Mouse (Mus musculus): ENCODE results near the gene C1ql4. TPM values are rescaled to one million over a fixed set of nuclear protein-coding genes. Genes with fewer than 3 reads are reported as not detected.
"Not testable (repeated sequence)": the region's sequence is repeated elsewhere in the genome, so short reads cannot be mapped to it uniquely, and the experiment has no call there.

C1ql4 gene
- total RNA-seq, 1 experiment from 2014 or later, result not detected

DNA sequence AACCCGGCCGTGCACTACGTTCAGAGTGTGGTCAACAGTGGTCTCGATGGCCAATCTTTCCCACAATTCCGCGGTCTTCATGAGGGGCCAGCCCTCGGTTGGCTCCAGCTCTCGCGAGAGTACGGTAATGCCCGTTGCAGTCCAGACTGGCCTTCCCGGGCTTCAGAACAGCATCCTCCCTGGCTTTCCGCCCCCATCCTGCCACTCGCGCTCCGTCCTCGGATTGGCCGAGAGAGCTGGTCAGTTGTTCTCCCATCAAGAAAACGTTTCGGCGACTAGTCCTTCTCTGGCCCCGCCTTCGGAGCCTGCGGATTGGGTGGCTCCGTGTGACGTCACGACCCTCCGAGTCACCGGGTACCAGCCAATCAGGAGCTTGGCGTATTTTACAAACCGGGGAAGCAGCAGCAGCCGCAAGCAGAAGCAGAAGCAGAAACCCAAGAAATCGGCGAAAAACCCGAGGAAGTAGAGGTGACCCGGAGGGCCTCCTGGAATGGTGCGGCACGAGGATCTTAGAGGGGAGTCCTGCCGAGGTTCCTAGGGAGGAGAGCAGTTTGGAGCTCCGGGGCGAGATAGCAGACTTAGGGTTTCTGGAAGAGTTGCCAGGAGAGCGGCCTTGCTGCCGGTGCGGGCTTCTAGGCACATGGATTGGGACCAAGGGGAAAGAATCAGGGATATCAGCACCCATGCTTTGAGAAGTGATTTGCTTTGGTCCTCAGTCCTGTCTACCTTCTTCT is 12.8 kb downstream of the C1ql4 start:
- peak; percentile 96 for DNase-seq

DNA sequence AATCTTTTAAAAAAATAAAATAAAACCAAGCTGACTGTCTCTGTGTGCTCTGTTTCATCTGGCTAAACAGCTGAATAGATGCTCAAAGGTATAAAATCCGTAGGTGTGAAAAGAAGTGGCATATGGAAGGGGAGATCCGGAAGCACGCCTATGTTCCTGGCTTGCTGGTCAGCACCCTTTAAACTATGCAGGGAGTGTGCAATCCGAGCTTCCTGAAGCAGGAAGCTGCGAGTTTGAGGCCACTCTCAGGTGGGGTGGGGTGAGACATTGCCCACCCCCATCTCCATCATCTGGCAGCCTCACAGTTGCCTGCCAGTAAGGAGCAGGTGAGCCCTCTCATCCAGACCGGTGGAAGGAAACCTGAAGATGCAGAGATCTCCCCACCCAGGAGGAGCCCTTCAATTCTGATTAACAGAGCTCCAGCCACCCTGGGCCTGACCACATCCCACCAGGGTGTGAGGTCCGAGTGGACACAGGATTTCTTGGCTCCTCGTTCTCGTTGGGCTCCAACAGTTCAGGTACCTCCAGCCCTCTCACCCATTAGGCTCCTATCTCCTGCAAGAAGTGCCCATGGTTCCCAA is 13.5 kb downstream of the C1ql4 start, which contains the start of gene Troap:
Gene Troap (plus strand): TSS at position 557 of the 581 bp plus-strand sequence.
- no peak for DNase-seq

- DNase-seq, result no peak
Observed at GRCm38 (mm10) chr15:99071988-99072387, 15.6 kb downstream of the C1ql4 start.

DNA sequence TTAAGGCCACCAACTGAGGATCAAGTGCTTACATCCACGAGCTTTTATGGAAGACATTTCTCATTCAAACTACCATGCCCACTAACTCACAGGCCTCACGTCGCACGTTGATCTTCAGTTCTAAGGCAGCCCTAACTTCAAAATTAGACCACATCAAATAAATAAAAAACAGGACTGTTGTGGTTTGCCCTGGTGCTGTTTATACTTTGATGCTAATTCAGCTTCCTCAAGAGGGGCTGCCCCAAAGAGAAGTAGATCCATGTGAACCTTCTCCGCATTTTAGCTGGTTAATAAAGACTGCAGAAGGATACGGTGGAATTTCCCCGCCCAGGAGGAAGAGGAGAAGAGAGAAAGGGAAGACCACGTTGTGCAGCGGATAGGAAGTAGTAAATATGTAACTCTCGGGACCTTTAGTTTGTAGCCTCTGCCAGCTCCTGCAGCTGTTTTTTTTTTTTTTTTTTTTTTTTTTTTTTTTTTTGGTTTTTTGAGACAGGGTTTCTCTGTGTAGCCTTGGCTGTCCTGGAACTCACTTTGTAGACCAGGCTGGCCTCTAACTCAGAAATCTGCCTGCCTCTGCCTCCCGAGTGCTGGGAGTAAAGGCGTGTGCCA is 22.0 kb downstream of the C1ql4 start:
- no peak for DNase-seq

- DNase-seq, result peak; percentile 41
Observed at GRCm38 (mm10) chr15:99056332-99056731, 31.3 kb downstream of the C1ql4 start.

DNA sequence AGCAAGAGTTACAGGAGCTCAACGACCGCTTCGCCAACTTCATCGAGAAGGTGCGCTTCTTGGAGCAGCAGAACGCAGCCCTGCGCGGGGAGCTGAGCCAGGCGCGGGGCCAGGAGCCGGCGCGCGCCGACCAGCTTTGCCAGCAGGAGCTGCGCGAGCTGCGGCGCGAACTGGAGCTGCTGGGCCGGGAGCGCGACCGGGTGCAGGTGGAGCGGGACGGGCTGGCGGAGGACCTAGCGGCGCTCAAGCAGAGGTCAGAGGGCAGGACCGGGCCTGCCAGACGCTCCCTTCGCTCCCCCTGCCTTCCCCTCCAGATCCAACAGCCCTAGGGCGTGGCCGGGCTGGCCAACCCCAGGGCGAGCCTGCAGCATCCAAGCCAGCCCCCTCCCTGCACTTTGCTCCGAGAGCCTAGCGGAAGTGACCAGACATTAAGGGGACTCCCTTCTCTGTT is 32.1 kb downstream of the C1ql4 start:
- peak; percentile 45 for DNase-seq

GRCm38 (mm10) chr15:99055040-99055439 is 32.6 kb downstream of the C1ql4 start, which contains the start of gene Prph:
Prph (plus strand) TSS chr15:99055174.
- DNase-seq, result no peak

DNA sequence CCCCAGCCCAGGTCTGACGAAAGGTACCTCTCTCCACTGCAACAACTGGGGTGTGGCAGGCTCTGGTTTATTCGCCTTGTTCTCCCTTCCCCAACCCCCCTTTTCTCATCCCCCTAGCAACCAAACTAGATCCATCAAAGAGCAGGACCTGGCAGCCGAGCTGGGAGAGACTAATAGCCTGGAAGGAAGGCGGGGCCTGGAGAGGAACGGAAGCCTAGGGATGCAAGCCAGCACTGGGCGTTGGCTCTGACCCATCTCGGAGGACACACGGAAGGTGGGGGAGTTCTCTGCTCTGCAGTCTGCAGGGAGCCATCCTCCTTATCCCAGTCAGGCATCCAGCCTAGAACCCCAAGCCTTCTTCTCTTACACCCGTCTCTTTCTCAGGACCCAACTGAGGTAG is 34.2 kb downstream of the C1ql4 start:
- no peak for DNase-seq

DNA sequence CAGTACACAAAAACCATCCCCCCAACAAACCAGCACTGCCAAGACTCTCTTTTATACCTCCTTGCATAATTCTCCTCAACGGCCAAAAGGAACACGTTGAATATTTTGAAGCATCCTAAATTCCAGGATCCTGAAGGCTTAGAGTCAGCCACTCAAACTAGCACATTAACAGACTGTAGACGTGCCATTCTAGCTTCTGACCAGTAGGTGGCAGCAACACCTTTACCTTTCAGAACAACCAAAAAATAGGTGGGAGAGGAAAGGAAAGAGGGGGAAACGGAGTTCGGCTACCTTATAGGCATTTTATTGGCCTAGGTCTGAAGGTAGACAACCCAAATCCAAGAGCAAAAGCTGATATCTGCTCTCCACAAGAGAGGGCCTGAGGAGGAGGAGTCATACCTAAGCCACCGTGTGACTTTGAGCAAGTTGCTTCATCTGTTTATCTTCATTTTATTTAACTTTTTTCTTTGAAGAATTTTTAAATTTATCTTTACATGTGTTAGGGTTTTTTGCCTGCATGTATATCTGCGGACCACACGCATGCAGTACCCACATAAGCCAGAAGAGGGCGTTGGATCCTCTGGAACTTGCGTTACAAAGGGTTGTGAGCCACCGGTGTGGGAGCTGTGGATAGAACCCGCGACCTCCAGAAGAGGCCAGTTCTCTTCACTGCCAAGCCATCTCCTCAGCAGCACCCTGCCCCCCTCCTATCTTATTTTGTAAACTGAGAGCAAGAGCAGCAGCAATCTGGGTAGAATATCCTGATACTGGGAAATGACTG is 38.0 kb downstream of the C1ql4 start:
- no peak for DNase-seq

GRCm38 (mm10) chr15:99045734-99046133 is 41.9 kb downstream of the C1ql4 start:
- DNase-seq, result not testable (repeated sequence)

- no peak for DNase-seq
Observed at GRCm38 (mm10) chr15:99044854-99045253, 42.8 kb downstream of the C1ql4 start.

DNA sequence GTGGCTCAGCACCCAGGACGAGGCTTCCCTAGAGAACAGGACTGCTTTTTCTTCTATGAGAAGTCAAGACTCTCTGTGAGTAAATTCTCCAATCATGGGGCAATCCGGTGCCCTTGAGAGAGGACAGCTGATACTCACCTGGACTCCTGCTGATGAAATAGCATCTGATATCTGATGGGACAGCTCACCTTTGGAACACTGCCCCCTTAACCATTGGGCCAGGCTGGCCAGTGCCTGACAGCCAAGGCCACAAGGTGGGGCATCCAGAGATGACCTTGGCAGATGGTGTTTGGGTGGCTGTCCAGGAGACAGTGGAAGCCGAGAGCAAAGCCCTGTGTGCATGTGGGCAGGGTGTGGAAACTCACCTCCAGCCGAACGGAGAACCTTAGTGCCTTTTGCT is 45.3 kb downstream of the C1ql4 start:
- DNase-seq, result no peak

DNA sequence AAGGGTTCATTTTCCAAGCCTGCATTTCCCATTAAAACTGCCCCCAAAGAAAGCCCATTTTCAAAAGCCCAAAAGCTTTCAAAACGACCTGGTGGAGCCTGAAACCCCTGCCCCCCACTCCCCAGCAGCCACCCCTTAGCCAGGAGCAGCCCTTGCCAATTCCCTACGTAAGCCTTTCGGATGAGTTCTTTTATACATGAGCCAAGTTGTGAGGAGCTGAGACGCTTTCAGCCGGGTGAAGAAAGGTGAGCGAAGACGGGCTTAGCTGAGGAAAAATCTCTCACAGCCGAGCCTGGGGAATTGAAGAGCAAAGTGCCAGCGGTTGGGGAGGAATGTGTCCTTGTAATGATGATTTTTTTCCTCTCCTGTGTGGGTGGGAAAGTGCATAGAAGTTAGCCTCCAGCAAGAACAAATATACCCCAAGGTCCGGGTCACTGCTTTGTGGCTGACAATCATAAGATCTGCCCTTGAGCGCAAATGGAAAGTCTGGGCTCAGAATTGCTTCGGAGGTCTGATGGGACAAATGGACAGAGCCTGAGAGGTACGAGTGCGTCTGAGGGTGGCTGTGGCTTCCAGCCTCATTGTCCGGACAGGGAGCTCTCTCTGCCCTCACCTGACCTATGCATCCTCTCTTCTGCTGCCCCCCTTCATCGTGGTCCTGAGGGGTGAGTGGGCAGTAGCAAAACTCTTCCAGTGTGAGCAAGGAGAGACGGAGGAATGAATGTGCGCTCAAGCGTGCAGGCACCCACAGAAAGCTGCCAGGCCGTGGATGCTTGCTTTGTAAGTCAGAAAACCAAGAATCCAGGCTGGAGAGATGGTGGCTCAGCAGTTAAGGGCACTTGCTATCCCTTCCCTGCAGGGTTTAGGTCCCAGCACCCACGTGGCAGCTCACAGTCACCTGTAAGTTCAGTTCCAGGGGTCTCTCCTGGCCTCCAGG is 46.4 kb downstream of the C1ql4 start:
- DNase-seq, result no peak

GRCm38 (mm10) chr15:99039996-99040919 is 47.4 kb downstream of the C1ql4 start:
- DNase-seq, result no peak

- no peak for DNase-seq
Observed at GRCm38 (mm10) chr15:99039306-99039705, 48.3 kb downstream of the C1ql4 start.

DNA sequence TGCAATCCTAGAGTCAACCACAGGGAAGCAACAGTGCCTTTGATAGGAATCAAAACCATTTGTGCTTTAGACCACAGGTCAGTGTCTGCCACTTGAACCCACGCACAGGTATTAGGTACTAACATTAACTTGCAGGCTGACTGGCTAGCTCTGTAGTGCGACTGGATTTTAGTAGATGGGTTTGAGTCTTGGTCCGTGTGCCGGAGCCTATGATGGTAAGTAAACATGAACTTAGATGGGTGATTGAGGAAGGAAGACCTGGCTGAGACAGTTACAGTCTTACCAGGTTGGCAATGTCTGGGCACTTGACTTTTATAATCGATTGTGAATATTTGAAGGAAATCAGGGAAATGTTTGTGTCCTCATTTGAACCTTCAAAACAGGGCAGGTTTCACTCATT is 48.8 kb downstream of the C1ql4 start:
- no peak for DNase-seq

- no peak for DNase-seq
Observed at GRCm38 (mm10) chr15:99038025-99038424, 49.6 kb downstream of the C1ql4 start.

DNA sequence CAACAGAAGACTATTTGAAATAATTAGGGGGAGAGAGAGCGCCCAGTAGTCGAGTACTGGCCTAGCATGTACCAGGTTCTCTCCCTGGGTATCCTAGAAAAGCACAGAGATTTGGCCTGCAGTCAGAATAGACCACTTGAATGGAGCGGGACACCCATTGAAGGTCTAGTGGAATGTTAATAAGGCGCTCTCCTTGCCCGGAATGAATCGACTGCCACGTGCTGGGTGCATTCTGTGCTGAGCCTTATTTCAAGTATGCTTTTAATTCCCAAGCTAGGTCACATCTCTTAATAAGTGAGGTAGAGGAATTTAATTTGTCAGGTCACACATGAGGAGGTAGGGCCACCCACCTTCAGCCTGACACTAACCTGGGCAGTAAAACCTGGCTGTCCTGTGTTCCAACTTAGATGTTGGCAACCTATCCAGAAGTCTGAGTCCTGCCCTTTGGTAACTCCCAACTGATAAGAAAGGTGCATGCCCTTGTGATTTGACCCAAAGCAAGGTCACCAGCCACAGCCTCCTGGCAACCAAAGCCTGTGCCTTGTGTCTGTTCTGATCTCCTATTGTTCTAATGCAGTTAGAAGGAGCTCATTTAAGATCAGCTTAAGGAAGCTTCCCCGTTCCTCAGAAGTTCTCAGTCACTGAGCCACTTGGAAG is 51.2 kb downstream of the C1ql4 start:
- no peak for DNase-seq

DNA sequence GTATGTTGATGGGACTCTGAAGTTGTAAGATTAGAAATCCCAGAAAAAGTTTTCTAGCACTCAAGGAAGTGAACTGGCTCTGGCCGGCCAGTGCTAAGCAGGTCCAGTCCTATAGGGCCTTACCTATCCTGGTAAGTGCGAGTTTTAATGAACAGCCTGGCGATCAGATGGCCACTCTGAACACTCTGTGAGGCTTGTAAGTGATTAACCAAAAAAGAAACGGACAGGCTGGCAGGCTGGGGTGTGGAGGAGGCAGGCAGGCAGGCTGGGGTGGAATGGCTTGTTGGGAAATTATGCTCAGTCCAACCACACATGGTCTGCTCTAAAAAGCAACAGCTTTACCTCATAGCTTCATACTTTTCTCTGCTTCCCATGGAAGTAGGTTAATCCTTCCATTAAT is 52.2 kb downstream of the C1ql4 start:
- DNase-seq, result no peak

Measured in adrenal gland, postnatal 25 days (tissue).